In the genomic region with DNA sequence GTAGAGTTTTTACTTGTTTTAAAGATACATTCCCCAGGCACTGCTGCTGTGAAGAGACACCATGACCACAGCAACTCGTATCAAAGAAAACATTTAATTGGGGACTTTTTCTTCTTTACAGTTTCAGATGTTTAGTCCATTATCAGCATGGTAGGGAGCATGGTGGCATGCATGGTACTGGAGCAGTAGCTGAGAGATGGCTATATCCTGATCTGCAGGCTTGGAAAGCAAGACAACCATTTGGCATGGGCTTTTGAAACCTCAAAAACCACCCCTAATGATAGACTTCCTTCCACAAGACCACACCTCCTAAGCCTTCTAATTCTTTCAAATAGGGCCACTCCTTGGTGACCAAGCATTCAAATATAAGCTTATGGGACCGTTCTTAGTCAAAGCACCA, we compare ENCODE assay signal across 1 mouse cellular context.
TF ChIP-seq lines count a peak whose summit lies in the region.

No protein-coding gene starts in this region.

TF ChIP-seq in MEL, 35 proteins besides CTCF, POLR2A, EP300 and RAD21:
- TF ChIP-seq MXI1 (IDR thresholded peaks at IDR 0.05; ENCODE audit: low read depth, low read length): peak; percentile 12; the same call in 1 of the 2 replicates
- 0 out of 2 replicates have a peak, but pooled peaks have one; percentile 10 for TF ChIP-seq MAX (IDR thresholded peaks at IDR 0.05; ENCODE audit: low read length)
- no peak for TF ChIP-seq TAL1 (IDR thresholded peaks at IDR 0.05; ENCODE audit: low read length)
- TF ChIP-seq GATA1 (IDR thresholded peaks at IDR 0.05; ENCODE audit: low read depth, low read length): 0 out of 2 replicates have a peak, but pooled peaks have one; percentile 24
- TF ChIP-seq MYC (IDR thresholded peaks at IDR 0.05; ENCODE audit: low read depth, low read length): 0 out of 2 replicates have a peak, but pooled peaks have one; percentile 42
- TF ChIP-seq KAT2A (conservative IDR thresholded peaks at IDR 0.05; ENCODE audit: low read depth, low read length): no peak
- TF ChIP-seq CHD1 (IDR thresholded peaks at IDR 0.05; ENCODE audit: low read depth, low read length): no peak
